Mouse (Mus musculus): ENCODE data around the gene Cpsf4l. TPM values are rescaled to one million over a fixed set of nuclear protein-coding genes. Genes with fewer than 3 reads are reported as not detected.
A peak's percentile ranks its signal among the peaks of the same experiment; 100 is the strongest.

Cpsf4l gene
- polyA plus RNA-seq, 1 experiment from 2014 or later = 0.20 TPM

- Histone ChIP-seq H3K36me3 (peaks cover 96% of the 10 kb centered on the region), H3K9me3 (replicated peaks) (no peaks in the 10 kb centered on the region), H3K27me3 (replicated peaks) (no peaks in the 10 kb centered on the region), H3K4me1 (peaks cover 13% of the 10 kb centered on the region), H3K4me2 (no peak overlapping the region), H3K4me3 (no peak overlapping the region), H3K9ac (no peak overlapping the region), H3K27ac (no peak overlapping the region)
- ATAC-seq = no peak
- WGBS (ENCODE audit: insufficient replicate concordance) = 64% methylated on average over 3 of the region's 3 CpGs
Measured at GRCm38 (mm10) chr11:113691851-113692250, 18.0 kb downstream of the Cpsf4l start.

DNA sequence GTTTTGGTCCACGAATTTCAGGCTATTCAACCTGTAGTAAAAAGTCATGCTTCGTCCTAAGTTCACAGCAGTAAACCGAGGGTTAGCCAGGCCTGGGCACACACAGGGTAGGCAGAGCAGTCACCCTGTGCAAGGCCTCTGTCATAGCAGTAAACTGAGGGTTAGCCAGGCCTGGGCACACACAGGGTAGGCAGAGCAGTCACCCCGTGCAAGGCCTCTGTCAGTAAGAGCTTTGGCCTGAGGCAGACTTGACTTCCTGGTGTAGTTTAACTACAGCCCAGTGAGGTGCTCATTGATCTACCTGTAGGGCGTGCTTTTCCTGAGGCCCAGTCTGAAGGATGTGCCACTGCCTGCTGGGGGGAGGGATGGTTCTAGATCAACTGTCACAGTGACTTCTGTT lies 18.5 kb downstream of the Cpsf4l start:
- 82% methylated on average over 5 of the region's 5 CpGs for WGBS (ENCODE audit: insufficient replicate concordance)
- Histone ChIP-seq H3K9ac (no peak overlapping the region), H3K4me2 (no peak overlapping the region), H3K4me3 (no peak overlapping the region), H3K36me3 (peaks cover 96% of the 10 kb centered on the region), H3K27ac (0 out of 2 replicates have a peak overlapping the region, but pooled peaks have one; percentile 41), H3K9me3 (replicated peaks) (no peaks in the 10 kb centered on the region), H3K4me1 (peaks cover 18% of the 10 kb centered on the region), H3K27me3 (replicated peaks) (no peaks in the 10 kb centered on the region)
- ATAC-seq = no peak

GRCm38 (mm10) chr11:113690506-113690905 lies 19.3 kb downstream of the Cpsf4l start:
- Histone ChIP-seq H3K9me3 (replicated peaks) (no peaks in the 10 kb centered on the region), H3K4me2 (no peak overlapping the region), H3K9ac (no peak overlapping the region), H3K4me1 (peaks cover 26% of the 10 kb centered on the region), H3K27me3 (replicated peaks) (no peaks in the 10 kb centered on the region), H3K4me3 (no peak overlapping the region), H3K27ac (no peak overlapping the region), H3K36me3 (peaks cover 89% of the 10 kb centered on the region)
- WGBS (ENCODE audit: insufficient replicate concordance) = 86% methylated on average over 12 of the region's 12 CpGs
- no peak for ATAC-seq

DNA sequence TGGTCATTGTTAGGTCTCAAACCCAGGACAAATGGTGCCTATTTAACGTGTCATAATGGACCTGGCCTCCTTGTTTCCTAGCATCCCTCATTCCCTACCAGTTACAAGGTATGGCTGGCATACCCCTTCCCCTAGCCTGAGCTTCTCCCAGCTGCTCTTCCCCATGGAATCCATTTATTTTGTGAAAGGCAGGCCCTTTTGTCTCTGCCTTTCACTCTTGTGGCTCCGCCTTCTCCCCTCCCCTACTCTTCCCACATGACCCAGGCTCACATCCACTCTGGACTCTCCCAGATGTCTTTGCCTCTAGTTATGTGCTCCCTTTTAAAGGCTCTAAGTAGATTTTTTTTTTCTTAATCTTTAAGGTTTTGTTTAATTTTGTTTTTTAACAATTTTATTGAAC lies 22.8 kb downstream of the Cpsf4l start:
- no peak for ATAC-seq
- peaks cover 54% of the 10 kb centered on the region for H3K36me3 ChIP-seq
- 89% methylated on average over 2 of the region's 2 CpGs for WGBS (ENCODE audit: insufficient replicate concordance)
- H3K4me3 ChIP-seq = no peak overlapping the region
- no peaks in the 10 kb centered on the region for H3K9me3 ChIP-seq (replicated peaks)
- H3K4me2 ChIP-seq = no peak overlapping the region; the same call in 1 of the 2 replicates
- H3K27ac ChIP-seq = no peak overlapping the region
- H3K9ac ChIP-seq = no peak overlapping the region
- H3K27me3 ChIP-seq (replicated peaks) = no peaks in the 10 kb centered on the region
- H3K4me1 ChIP-seq = peaks cover 43% of the 10 kb centered on the region

- no peak for ATAC-seq
- H3K27me3 ChIP-seq (replicated peaks) = no peaks in the 10 kb centered on the region
- H3K27ac ChIP-seq = peak overlapping the region; percentile 98
- H3K36me3 ChIP-seq = peaks cover 35% of the 10 kb centered on the region
- WGBS (ENCODE audit: insufficient replicate concordance) = 31% methylated on average over 25 of the region's 25 CpGs
- H3K4me1 ChIP-seq = peaks cover 57% of the 10 kb centered on the region
- peak overlapping the region; percentile 93 for H3K4me3 ChIP-seq
- H3K4me2 ChIP-seq = peak overlapping the region; percentile 77
- H3K9me3 ChIP-seq (replicated peaks) = no peaks in the 10 kb centered on the region
- peak overlapping the region; percentile 95 for H3K9ac ChIP-seq
Measured at GRCm38 (mm10) chr11:113684707-113685426, 24.9 kb downstream of the Cpsf4l start.

DNA sequence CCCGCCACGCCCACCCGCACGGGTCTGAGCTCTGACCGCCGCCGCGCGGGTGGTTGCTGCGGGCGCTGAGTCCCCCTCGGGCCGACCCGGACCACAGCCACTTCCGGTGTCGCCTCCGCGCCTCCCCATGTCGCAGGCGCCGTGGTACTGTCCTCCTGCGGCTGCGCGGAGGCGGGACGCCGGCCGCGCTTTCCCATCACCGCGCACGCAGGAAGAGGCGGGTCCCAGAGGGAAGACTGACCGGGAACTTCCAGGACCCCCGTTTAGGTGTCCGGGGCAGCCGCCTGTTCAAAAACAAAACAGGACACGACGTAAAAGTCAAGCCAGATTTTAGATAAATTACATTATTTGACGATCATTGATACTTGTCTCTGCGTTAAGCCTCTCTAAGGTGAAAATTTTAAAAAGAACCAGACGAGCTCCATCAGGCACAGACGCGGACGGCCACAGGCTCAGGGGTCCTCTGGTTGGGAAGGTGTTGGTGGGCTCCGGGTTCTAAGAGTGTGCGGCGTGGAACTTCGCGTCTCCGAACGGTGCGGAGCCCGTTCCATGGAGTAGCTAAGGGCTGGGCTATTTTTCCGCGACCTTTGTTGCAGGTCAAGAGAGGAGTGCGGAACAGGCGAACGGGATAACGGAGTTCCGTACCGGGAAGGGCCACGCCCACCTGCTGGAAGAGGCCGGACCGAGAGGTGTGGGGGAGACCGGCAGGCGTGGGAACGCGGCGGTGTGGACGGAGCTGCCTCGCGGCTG lies 25.7 kb downstream of the Cpsf4l start, which contains the start of the genes Fam104a and D11Wsu47e:
Fam104a (minus strand) TSS at position 199 of the 750 bp plus-strand sequence.
D11Wsu47e (plus strand) TSS at position 456 of the 750 bp plus-strand sequence.
- H3K9me3 ChIP-seq (replicated peaks) = no peaks in the 10 kb centered on the region
- peak within 1 kb of the TSS; percentile 77 for H3K4me2 ChIP-seq
- H3K4me3 ChIP-seq = peak within 1 kb of the TSS; percentile 93
- peaks cover 61% of the 10 kb centered on the region for H3K4me1 ChIP-seq
- ATAC-seq = peak; percentile 82
- peaks cover 33% of the 10 kb centered on the region for H3K36me3 ChIP-seq
- WGBS (ENCODE audit: insufficient replicate concordance) = under 1% methylated on average over 62 of the region's 73 CpGs
- H3K27ac ChIP-seq = peak within 1 kb of the TSS; percentile 98
- H3K9ac ChIP-seq = peak within 1 kb of the TSS; percentile 95
- no peaks in the 10 kb centered on the region for H3K27me3 ChIP-seq (replicated peaks)

DNA sequence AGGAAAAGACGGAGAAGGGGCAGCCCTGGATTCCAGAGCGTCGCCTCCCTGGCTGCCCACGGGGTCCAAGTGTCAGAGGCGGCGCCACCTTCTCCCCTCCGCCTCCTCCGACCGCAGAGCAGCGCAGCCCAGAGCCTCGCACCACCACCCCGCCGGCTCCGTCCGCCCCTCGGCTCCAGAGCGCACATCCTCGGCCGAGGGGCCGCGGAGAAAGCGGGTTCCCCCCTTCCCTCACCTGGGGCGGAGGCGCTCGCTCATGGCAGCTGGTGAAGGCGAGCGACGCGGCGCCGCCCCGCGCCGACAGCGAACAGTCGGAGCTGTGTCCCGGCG lies 26.2 kb downstream of the Cpsf4l start:
- H3K36me3 ChIP-seq = peaks cover 30% of the 10 kb centered on the region
- no peaks in the 10 kb centered on the region for H3K27me3 ChIP-seq (replicated peaks)
- peak overlapping the region; percentile 98 for H3K27ac ChIP-seq
- H3K4me2 ChIP-seq = peak overlapping the region; percentile 77
- no peaks in the 10 kb centered on the region for H3K9me3 ChIP-seq (replicated peaks)
- 5% methylated on average over 37 of the region's 38 CpGs for WGBS (ENCODE audit: insufficient replicate concordance)
- H3K9ac ChIP-seq = peak overlapping the region; percentile 95
- H3K4me3 ChIP-seq = peak overlapping the region; percentile 93
- ATAC-seq = no peak; the same call in 1 of the 2 replicates
- peaks cover 65% of the 10 kb centered on the region for H3K4me1 ChIP-seq

GRCm38 (mm10) chr11:113682897-113683626 lies 26.8 kb downstream of the Cpsf4l start:
- peaks cover 71% of the 10 kb centered on the region for H3K4me1 ChIP-seq
- 4% methylated on average over 38 of the region's 38 CpGs for WGBS (ENCODE audit: insufficient replicate concordance)

GRCm38 (mm10) chr11:113681979-113682378 lies 27.8 kb downstream of the Cpsf4l start:
- peak overlapping the region; percentile 98 for H3K27ac ChIP-seq
- peaks cover 34% of the 10 kb centered on the region for H3K36me3 ChIP-seq
- peaks cover 77% of the 10 kb centered on the region for H3K4me1 ChIP-seq
- H3K4me2 ChIP-seq = peak overlapping the region; percentile 77
- no peak for ATAC-seq
- peak overlapping the region; percentile 95 for H3K9ac ChIP-seq
- no peaks in the 10 kb centered on the region for H3K9me3 ChIP-seq (replicated peaks)
- no peaks in the 10 kb centered on the region for H3K27me3 ChIP-seq (replicated peaks)
- peak overlapping the region; percentile 93 for H3K4me3 ChIP-seq

More at GRCm38 (mm10) chr11:113682897-113683626, 26.8 kb downstream of the Cpsf4l start:
- Histone ChIP-seq H3K9ac (peak overlapping the region; percentile 95), H3K27ac (peak overlapping the region; percentile 98), H3K4me2 (peak overlapping the region; percentile 77), H3K9me3 (replicated peaks) (no peaks in the 10 kb centered on the region), H3K4me3 (peak overlapping the region; percentile 93), H3K27me3 (replicated peaks) (no peaks in the 10 kb centered on the region), H3K36me3 (peaks cover 30% of the 10 kb centered on the region)
- peak; percentile 77 for ATAC-seq

GRCm38 (mm10) chr11:113680954-113681353 lies 28.9 kb downstream of the Cpsf4l start:
- peak; percentile 70 for ATAC-seq
- Histone ChIP-seq H3K27me3 (replicated peaks) (no peaks in the 10 kb centered on the region), H3K9me3 (replicated peaks) (no peaks in the 10 kb centered on the region), H3K4me1 (peaks cover 70% of the 10 kb centered on the region), H3K36me3 (peaks cover 37% of the 10 kb centered on the region), H3K9ac (peak overlapping the region; percentile 95), H3K4me3 (peak overlapping the region; percentile 93), H3K4me2 (peak overlapping the region; percentile 77), H3K27ac (peak overlapping the region; percentile 98)
- WGBS (ENCODE audit: insufficient replicate concordance) = 28% methylated on average over 2 of the region's 2 CpGs

DNA sequence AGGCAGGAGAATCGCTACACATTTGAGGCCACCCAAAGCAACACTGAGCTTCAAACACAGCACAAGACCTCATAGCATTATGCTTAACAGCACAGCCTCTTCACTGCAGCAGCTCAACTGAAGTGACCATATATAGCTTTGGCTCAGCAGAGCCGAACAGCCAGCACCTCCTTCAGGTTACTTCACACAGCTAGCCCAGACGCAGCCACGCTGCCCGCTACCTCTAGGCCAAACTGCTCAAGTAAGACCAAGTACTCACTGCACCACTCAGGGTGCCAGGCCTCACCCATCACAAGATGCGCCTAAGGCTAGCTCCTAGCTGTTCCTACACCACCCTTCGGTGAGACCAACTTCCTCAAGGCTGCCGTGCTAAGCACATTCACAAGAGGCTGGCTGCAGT lies 31.4 kb downstream of the Cpsf4l start:
- no peak overlapping the region for H3K9ac ChIP-seq
- no peak for ATAC-seq
- H3K4me1 ChIP-seq = peaks cover 57% of the 10 kb centered on the region
- no peaks in the 10 kb centered on the region for H3K9me3 ChIP-seq (replicated peaks)
- peaks cover 63% of the 10 kb centered on the region for H3K36me3 ChIP-seq
- no peak overlapping the region for H3K4me3 ChIP-seq
- H3K4me2 ChIP-seq = 0 out of 2 replicates have a peak overlapping the region, but pooled peaks have one; percentile 9
- H3K27me3 ChIP-seq (replicated peaks) = no peaks in the 10 kb centered on the region
- WGBS (ENCODE audit: insufficient replicate concordance) = 81% methylated on average over 8 of the region's 8 CpGs
- H3K27ac ChIP-seq = peak overlapping the region; percentile 60

Data from liver, embryonic 12.5 days (tissue).